Mouse (Mus musculus) colon, adult 2 months (tissue): Measurements from ENCODE around the gene Wdr45b. TPM values are rescaled to one million over a fixed set of nuclear protein-coding genes. Genes with fewer than 3 reads are reported as not detected.

ENCODE experiments used
- polyA plus RNA-seq: library from polyadenylated mRNA; depleted of rRNA; stranded (reverse); fragments of >200 nt; gene quantifications from 2 replicates; pipeline ENCODE4 v1.2.3, GENCODE M21; 2012; rRNA removed

The Wdr45b gene
- polyA plus RNA-seq = 34.1 and 34.3 TPM in 2 replicates

GRCm38 (mm10) chr11:121354091-121354707 lies at the start of gene Wdr45b:
TSS of gene Wdr45b (minus strand) at chr11:121354445.

DNA sequence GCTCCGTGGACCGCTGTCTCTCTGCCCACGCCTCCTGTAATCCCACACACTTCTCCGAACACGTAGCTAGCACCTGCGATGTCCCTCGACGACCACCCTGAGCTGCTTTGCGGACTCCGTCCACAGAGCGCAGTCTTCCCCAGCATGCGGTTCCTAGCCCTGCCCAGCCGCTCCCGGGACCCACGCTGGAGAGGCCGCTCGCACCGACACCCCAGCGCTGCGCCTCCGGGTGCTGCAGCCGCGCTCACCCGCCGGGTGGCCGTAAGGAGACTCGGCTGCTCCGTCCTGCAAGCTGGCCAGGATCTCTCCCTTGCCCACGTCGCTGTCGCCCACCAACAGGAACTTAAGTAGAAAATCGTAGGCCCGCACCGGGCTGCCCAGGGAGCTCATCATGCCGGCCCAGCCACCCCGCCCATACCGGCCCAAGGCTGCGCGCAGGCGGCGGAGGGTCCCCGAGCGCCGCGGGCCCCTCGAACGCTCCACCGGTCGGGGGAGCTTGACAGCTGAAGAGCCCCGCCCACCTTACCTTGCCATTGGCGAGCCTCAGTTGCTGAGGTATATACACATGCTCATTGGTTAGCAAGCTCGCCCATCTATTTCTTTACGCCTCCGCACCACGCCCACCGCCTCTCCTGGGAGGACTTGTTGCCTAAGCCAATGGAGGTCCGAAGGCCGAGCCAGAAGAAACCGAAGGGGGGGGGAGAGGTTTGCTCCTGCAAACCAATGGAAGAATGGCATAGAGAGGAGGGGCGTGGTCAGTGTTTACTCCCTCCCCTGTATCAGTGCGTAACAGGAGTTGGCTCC lies 33.7 kb upstream of the Wdr45b start, which contains the start of gene Rab40b:
Rab40b (minus strand) TSS at position 502 of the 804 bp plus-strand sequence.

Other genes with a start within 250 kb of the Wdr45b start
- gene Tex19.2, start 235.8 kb downstream of the Wdr45b start, polyA plus RNA-seq = not detected in 2 replicates
- 0.28 and 0.31 TPM in 2 replicates for gene Tex19.1, start 208.3 kb downstream of the Wdr45b start, polyA plus RNA-seq
- 0.06 TPM in 1 of 2 replicates, not detected in the other for gene Uts2r, start 194.2 kb downstream of the Wdr45b start, polyA plus RNA-seq
- 24.1 and 29.5 TPM in 2 replicates for gene Hexdc, start 150.0 kb downstream of the Wdr45b start, polyA plus RNA-seq
- 17.2 and 18.7 TPM in 2 replicates for gene Ogfod3, start 149.7 kb downstream of the Wdr45b start, polyA plus RNA-seq
- 24.8 and 30.0 TPM in 2 replicates for gene Cybc1, start 125.1 kb downstream of the Wdr45b start, polyA plus RNA-seq
- 34.3 and 40.5 TPM in 2 replicates for gene Narf, start 117.2 kb downstream of the Wdr45b start, polyA plus RNA-seq
- gene Foxk2, start 94.5 kb downstream of the Wdr45b start, polyA plus RNA-seq = 40.6 and 40.9 TPM in 2 replicates
- gene Rab40b, start 33.8 kb upstream of the Wdr45b start, polyA plus RNA-seq = 1.2 and 2.7 TPM in 2 replicates
- 3.4 and 3.5 TPM in 2 replicates for gene Fn3krp, start 67.0 kb upstream of the Wdr45b start, polyA plus RNA-seq
- gene Fn3k, start 80.5 kb upstream of the Wdr45b start, polyA plus RNA-seq = 0.85 and 1.2 TPM in 2 replicates
- gene Tbcd, start 97.5 kb upstream of the Wdr45b start, polyA plus RNA-seq = 58.3 and 63.6 TPM in 2 replicates
- gene Zfp750, start 164.9 kb upstream of the Wdr45b start, polyA plus RNA-seq = 4.0 and 5.3 TPM in 2 replicates